Mouse (Mus musculus) intestine, embryonic 16.5 days (tissue): ENCODE data around the gene Ms4a4b. TPM values are rescaled to one million over a fixed set of nuclear protein-coding genes. Genes with fewer than 3 reads are reported as not detected.

Experiments
- ATAC-seq: fragments of 200-750 bp; cut with Nextera tagmentation; 2 replicates; pipeline ENCODE4 v1.8.0; 2017; ENCODE audit warnings: moderate TSS enrichment, moderate library complexity
- H3K27ac ChIP-seq: fragments of 300-500 bp; sonication (generic); 2 replicates; pipeline ENCODE4 v1.5.1; 2014; ENCODE audit warnings: mild to moderate bottlenecking, low read length
- H3K27me3 ChIP-seq: fragments of 300-500 bp; sonication (generic); replicated peaks from 2 replicates; pipeline ENCODE4 v1.6.1; 2014; ENCODE audit warnings: low read length, control low read depth, mixed read lengths; ENCODE audit not compliant: control insufficient read depth, insufficient read depth
- H3K36me3 ChIP-seq: fragments of 300-500 bp; sonication (generic); 2 replicates; pipeline ENCODE4 v1.6.1; 2014; ENCODE audit warnings: low read length, control low read depth; ENCODE audit not compliant: control insufficient read depth, insufficient read depth
- H3K4me1 ChIP-seq: fragments of 300-500 bp; sonication (generic); 2 replicates; pipeline ENCODE4 v1.6.1; 2014; ENCODE audit warnings: low read length, control low read depth, mixed read lengths; ENCODE audit not compliant: control insufficient read depth, insufficient read depth
- H3K4me2 ChIP-seq: fragments of 300-500 bp; sonication (generic); 2 replicates; pipeline ENCODE4 v1.6.1; 2014; ENCODE audit warnings: low read depth, low read length, control low read depth
- H3K4me3 ChIP-seq: fragments of 300-500 bp; sonication (generic); 2 replicates; pipeline ENCODE4 v1.5.1; 2014; ENCODE audit warnings: mild to moderate bottlenecking, low read length
- H3K9ac ChIP-seq: fragments of 300-500 bp; sonication (generic); 2 replicates; pipeline ENCODE4 v1.6.1; 2014; ENCODE audit warnings: low read depth, low read length
- H3K9me3 ChIP-seq: fragments of 300-500 bp; sonication (generic); 2 replicates; pipeline ENCODE4 v1.6.1; 2016; ENCODE audit warnings: low read length, control low read depth; ENCODE audit not compliant: control insufficient read depth
- WGBS: fragments of 180-500 bp; shearing (Covaris S2); extraction: QIAGEN DNeasy Blood & Tissue Kit; methylation state at CpG from one replicate; pipeline ENCODE4 v1.1.7; 2014; 5-methylcytosine and 5-hydroxymethylcytosine counted together
- polyA plus RNA-seq: library from polyadenylated mRNA; unstranded; fragments of >200 nt; fragmentation: Nextera tagmentation; extraction: Ambion mirVana; gene quantifications from 2 replicates; pipeline ENCODE4 v1.2.1, GENCODE M21; 2015

The Ms4a4b gene
- polyA plus RNA-seq, 1 experiment from 2014 or later: 0.72 TPM

DNA sequence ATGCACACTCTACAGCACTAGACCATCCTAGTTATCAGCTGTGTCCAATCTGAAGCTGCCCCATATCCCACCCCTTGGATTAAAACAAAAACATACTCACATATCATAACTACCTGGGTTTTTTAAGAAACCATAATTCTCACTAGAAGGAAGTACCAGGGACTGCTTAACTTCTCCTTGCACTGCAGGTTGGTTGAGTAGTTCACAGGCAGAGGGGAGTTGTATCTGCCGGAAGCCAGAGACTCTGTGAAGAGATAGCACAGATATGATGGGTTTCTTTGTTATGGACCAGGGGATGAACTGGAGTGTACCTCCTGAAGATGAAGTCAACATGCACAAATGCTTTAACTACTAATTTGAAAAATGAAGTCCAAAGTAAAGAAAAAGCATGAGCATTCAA, 57.4 kb downstream of the Ms4a4b start:
- Histone ChIP-seq H3K4me2 (no peak overlapping the region), H3K27ac (no peak overlapping the region), H3K27me3 (no peaks in the 10 kb centered on the region), H3K36me3 (no peaks in the 10 kb centered on the region), H3K4me1 (no peaks in the 10 kb centered on the region), H3K4me3 (no peak overlapping the region), H3K9me3 (no peaks in the 10 kb centered on the region), H3K9ac (no peak overlapping the region)
- no peak for ATAC-seq
- 84% methylated on average over 1 of the region's 1 CpGs for WGBS

DNA sequence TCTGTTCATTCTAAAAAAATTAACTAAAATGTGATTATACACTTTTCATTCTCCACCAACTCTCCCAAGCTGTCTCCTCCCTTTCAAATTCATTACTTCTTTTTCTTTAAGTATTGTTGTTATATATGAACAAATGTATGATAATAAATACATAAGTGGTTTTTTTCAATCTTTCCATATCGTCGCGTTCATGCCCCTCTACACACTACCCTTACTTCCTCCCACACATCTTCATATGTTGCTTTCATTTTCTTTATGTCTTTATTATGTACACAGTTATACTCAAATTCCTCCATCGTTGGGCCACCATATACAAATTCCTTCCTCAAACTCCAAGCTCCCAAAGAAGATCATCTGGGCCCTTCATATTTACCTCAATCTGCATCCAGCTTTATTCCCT, 58.0 kb downstream of the Ms4a4b start:
- Histone ChIP-seq H3K4me1 (no peaks in the 10 kb centered on the region), H3K36me3 (no peaks in the 10 kb centered on the region), H3K4me3 (no peak overlapping the region), H3K4me2 (no peak overlapping the region), H3K9ac (no peak overlapping the region), H3K27me3 (no peaks in the 10 kb centered on the region), H3K9me3 (no peaks in the 10 kb centered on the region), H3K27ac (no peak overlapping the region)
- WGBS: 86% methylated on average over 4 of the region's 4 CpGs
- no peak for ATAC-seq

DNA sequence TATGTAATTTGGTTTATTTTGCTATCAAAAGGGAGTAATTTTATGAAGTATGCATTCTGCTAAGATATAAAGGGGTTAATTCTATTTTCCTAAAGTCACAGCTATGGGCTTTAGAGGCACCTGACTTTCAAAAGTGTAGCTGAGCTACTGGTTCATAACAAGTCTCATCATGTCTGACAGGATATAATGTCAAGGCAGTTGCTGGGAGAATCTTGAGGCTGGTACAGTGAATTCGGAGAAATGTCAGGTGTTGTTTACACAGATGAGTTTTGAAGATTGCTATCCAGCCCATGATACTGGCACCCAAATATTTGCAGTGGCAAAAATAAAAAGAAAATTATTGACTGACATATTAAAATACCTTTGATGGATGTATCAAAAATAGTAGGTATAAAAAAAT, 61.5 kb downstream of the Ms4a4b start:
- no peaks in the 10 kb centered on the region for H3K4me1 ChIP-seq
- H3K4me3 ChIP-seq: no peak overlapping the region
- no peak for ATAC-seq
- H3K4me2 ChIP-seq: no peak overlapping the region
- no peaks in the 10 kb centered on the region for H3K27me3 ChIP-seq
- 57% methylated on average over 1 of the region's 1 CpGs for WGBS
- H3K36me3 ChIP-seq: no peaks in the 10 kb centered on the region
- H3K9ac ChIP-seq: no peak overlapping the region
- H3K9me3 ChIP-seq: no peaks in the 10 kb centered on the region
- no peak overlapping the region for H3K27ac ChIP-seq

DNA sequence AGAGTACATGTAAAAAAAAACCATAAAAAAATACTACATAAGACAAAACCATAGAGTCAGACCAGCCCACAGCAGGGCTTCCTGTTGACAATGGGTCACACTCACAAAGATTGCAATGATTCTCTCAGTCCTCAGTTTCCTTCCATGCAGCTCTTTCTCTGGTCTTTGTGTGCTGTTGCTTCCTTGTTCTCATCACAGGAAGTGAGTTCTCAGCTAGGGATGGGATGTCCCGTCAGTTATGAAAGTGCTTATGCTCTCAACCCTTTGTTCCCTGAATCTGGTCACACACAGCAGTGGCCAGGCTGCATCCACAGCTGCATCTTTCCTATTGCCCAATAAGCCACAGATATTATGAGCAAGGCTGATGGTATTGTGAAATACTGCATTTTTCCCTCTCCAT, 70.1 kb downstream of the Ms4a4b start:
- no peak for ATAC-seq
- Histone ChIP-seq H3K36me3 (no peaks in the 10 kb centered on the region), H3K4me2 (no peak overlapping the region), H3K9ac (no peak overlapping the region), H3K27ac (no peak overlapping the region), H3K4me3 (no peak overlapping the region), H3K9me3 (no peaks in the 10 kb centered on the region), H3K27me3 (no peaks in the 10 kb centered on the region), H3K4me1 (no peaks in the 10 kb centered on the region)
- WGBS: 52% methylated on average over 1 of the region's 1 CpGs

DNA sequence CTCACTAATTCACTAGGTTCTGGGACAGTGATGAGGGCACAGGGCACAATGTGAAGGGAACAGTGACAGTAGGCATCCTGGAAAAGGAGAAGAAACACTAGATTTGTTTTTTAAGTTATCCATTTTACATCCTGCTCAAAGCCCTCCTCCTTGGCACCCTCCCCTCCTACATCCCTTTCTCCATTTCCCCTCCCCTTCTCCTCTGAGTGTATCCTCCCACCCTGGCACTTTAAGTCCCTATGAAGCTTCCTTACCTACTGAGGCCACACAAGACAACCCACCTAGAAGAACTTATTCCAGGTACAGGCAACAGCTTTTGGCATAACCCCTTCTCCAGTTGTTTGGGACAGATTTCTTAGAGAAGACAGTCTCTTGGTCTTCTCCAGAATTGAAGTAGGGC, 72.9 kb downstream of the Ms4a4b start, which contains the start of gene Ms4a6b:
TSS of gene Ms4a6b (plus strand) at position 267 of the 400 bp plus-strand sequence.
- H3K27me3 ChIP-seq: no peaks in the 10 kb centered on the region
- ATAC-seq: no peak
- H3K27ac ChIP-seq: no peak within 1 kb of the TSS
- no peaks in the 10 kb centered on the region for H3K36me3 ChIP-seq
- no peak within 1 kb of the TSS for H3K4me3 ChIP-seq
- H3K4me1 ChIP-seq: no peaks in the 10 kb centered on the region
- no peaks in the 10 kb centered on the region for H3K9me3 ChIP-seq
- no peak within 1 kb of the TSS for H3K4me2 ChIP-seq
- H3K9ac ChIP-seq: no peak within 1 kb of the TSS

Other genes with a start within 250 kb of the Ms4a4b start
- gene Ms4a13, start 246.8 kb upstream of the Ms4a4b start, polyA plus RNA-seq: not detected in 2 replicates
- 0.37 and 0.38 TPM in 2 replicates for gene Ms4a12, start 211.1 kb upstream of the Ms4a4b start, polyA plus RNA-seq
- 0.07 TPM in 1 of 2 replicates, not detected in the other for gene Ms4a1, start 177.3 kb upstream of the Ms4a4b start, polyA plus RNA-seq
- gene Ms4a5, start 159.7 kb upstream of the Ms4a4b start, polyA plus RNA-seq: not detected in 2 replicates
- 0.02 TPM in 1 of 2 replicates, not detected in the other for gene Ms4a14, start 129.1 kb upstream of the Ms4a4b start, polyA plus RNA-seq
- 3.9 and 4.0 TPM in 2 replicates for gene Ms4a7, start 107.4 kb upstream of the Ms4a4b start, polyA plus RNA-seq
- gene Ms4a4a, start 68.0 kb upstream of the Ms4a4b start, polyA plus RNA-seq: 7.2 and 9.6 TPM in 2 replicates
- 1.5 and 1.6 TPM in 2 replicates for gene Ms4a4c, start 38.8 kb upstream of the Ms4a4b start, polyA plus RNA-seq
- 9.5 and 10.3 TPM in 2 replicates for gene Ms4a6c, start 25.8 kb downstream of the Ms4a4b start, polyA plus RNA-seq
- not detected in 2 replicates for gene Gm8369, start 42.4 kb downstream of the Ms4a4b start, polyA plus RNA-seq
- 6.3 and 8.1 TPM in 2 replicates for gene Ms4a6b, start 73.0 kb downstream of the Ms4a4b start, polyA plus RNA-seq
- gene Ms4a4d, start 93.2 kb downstream of the Ms4a4b start, polyA plus RNA-seq: 4.0 and 4.3 TPM in 2 replicates
- 4.9 and 6.0 TPM in 2 replicates for gene Ms4a6d, start 161.3 kb downstream of the Ms4a4b start, polyA plus RNA-seq
- gene Ms4a2, start 180.2 kb downstream of the Ms4a4b start, polyA plus RNA-seq: 0.15 and 0.40 TPM in 2 replicates
- 0.42 TPM in 1 of 2 replicates, not detected in the other for gene Ms4a3, start 197.3 kb downstream of the Ms4a4b start, polyA plus RNA-seq
- gene Oosp2, start 217.0 kb downstream of the Ms4a4b start, polyA plus RNA-seq: not detected in 2 replicates
- not detected in 2 replicates for gene Oosp1, start 247.6 kb downstream of the Ms4a4b start, polyA plus RNA-seq